22 mouse cellular contexts compared by ENCODE assay signal in the genomic region with DNA sequence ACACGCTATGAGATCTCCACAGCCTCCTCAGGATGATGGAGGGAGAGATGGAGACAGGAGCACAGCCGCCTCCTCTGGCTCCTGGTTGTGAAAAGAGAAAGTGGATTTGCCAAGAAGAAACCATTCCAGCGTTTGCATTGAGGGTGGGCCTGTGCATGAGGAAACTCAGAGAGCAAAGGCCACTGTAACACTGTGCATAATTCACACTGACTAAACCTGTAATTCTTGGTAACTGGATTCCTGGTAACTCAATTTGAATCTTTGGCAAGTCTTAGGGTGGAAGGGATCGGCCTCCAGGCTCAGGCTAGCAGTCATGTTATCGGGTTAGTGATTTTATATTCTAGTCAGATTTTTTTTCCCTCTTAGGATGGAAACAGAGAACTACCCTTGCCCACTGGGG. TPM values are rescaled to one million over a fixed set of nuclear protein-coding genes. Genes with fewer than 3 reads are reported as not detected.
DNase-seq lines count a peak whose midpoint lies in the region; ATAC-seq lines count a peak whose summit lies in the region.
"Had no signal": no experiment of that assay in that cellular context is flagged by ENCODE, and none has a peak within 500 bp of the region (broad histone marks: within the 10 kb centered on the region; RNA-seq: fewer than 3 reads in every experiment).

No protein-coding gene starts in this region.

- no peaks in the 10 kb centered on the region for H3K9me3 ChIP-seq in kidney, embryonic 16.5 days (ENCODE audit: low read length)
- no peaks in the 10 kb centered on the region for H3K9me3 ChIP-seq in intestine, embryonic 16.5 days (ENCODE audit: control insufficient read depth, low read length)
- H3K9me3 ChIP-seq: embryonic facial prominence, embryonic 13.5 days; forebrain, embryonic 13.5 days; heart, embryonic 12.5 days; hindbrain, embryonic 10.5 days; hindbrain, embryonic 15.5 days had no signal

- no peak for ATAC-seq in kidney, embryonic 16.5 days (ENCODE audit: low FRiP score, low TSS enrichment)
- peak; percentile 76 for ATAC-seq in intestine, embryonic 16.5 days
- ATAC-seq: forebrain, embryonic 13.5 days; forebrain, postnatal 0 days had no signal

- no peaks in the 10 kb centered on the region for H3K36me3 ChIP-seq in kidney, embryonic 16.5 days (ENCODE audit: insufficient read depth, low read length)
- H3K36me3 ChIP-seq in intestine, embryonic 16.5 days (ENCODE audit: control insufficient read depth, insufficient read depth, low read length): no peaks in the 10 kb centered on the region
- H3K36me3 ChIP-seq: embryonic facial prominence, embryonic 13.5 days; heart, embryonic 12.5 days; hindbrain, embryonic 10.5 days; hindbrain, embryonic 15.5 days had no signal

- no peak overlapping the region for H3K9ac ChIP-seq in kidney, embryonic 16.5 days (replicated peaks; ENCODE audit: low read length)
- no peak overlapping the region for H3K9ac ChIP-seq in intestine, embryonic 16.5 days (ENCODE audit: low read depth, low read length)
- H3K9ac ChIP-seq: embryonic facial prominence, embryonic 13.5 days; forebrain, embryonic 13.5 days; forebrain, postnatal 0 days; heart, embryonic 12.5 days; hindbrain, embryonic 15.5 days had no signal

- H3K27me3 ChIP-seq in kidney, embryonic 16.5 days (ENCODE audit: insufficient read depth, low read length): no peaks in the 10 kb centered on the region
- H3K27me3 ChIP-seq in intestine, embryonic 16.5 days (replicated peaks; ENCODE audit: control insufficient read depth, insufficient read depth, low read length): no peaks in the 10 kb centered on the region
- H3K27me3 ChIP-seq: embryonic facial prominence, embryonic 13.5 days; forebrain, embryonic 13.5 days; heart, embryonic 12.5 days; hindbrain, embryonic 15.5 days had no signal

- WGBS in kidney, embryonic 16.5 days: 68% methylated on average over 5 of the region's 5 CpGs
- WGBS in intestine, embryonic 16.5 days: 57% methylated on average over 5 of the region's 5 CpGs

- peak; percentile 48 for DNase-seq in kidney, adult 11 months
- DNase-seq in kidney, postnatal 25 days: no peak
- no peak for DNase-seq in kidney, adult 9 months
- peak; percentile 26 for DNase-seq in Muller cell, postnatal 12 days (ENCODE audit: inconsistent ontology term)
- DNase-seq in adrenal gland, adult 2 months: no peak
- DNase-seq in frontal cortex, postnatal 25 days (ENCODE audit: low spot score in 2 of 2): no peak
- DNase-seq: adrenal gland, postnatal 10 days; cerebellum, adult 11-12 months; cerebellum, adult 9-10 months; cerebellum, postnatal 25 days; forebrain, postnatal 0 days; gastrocnemius, adult 2 months; gastrocnemius, postnatal 25 days had no signal

- H3K4me3 ChIP-seq in kidney, embryonic 16.5 days (ENCODE audit: low read length): no peak overlapping the region
- H3K4me3 ChIP-seq in intestine, embryonic 16.5 days (ENCODE audit: low read length): no peak overlapping the region
- H3K4me3 ChIP-seq: embryonic facial prominence, embryonic 13.5 days; forebrain, embryonic 13.5 days; gastrocnemius, adult 2 months; heart, embryonic 12.5 days; hindbrain, embryonic 10.5 days; hindbrain, embryonic 15.5 days had no signal

- H3K27ac ChIP-seq in kidney, embryonic 16.5 days (ENCODE audit: low read length): 0 out of 2 replicates have a peak overlapping the region, but pooled peaks have one; percentile 14
- 0 out of 2 replicates have a peak overlapping the region, but pooled peaks have one; percentile 45 for H3K27ac ChIP-seq in intestine, embryonic 16.5 days (ENCODE audit: low read length)
- H3K27ac ChIP-seq: forebrain, embryonic 13.5 days; gastrocnemius, adult 2 months; hindbrain, embryonic 10.5 days; hindbrain, embryonic 15.5 days had no signal

- H3K4me2 ChIP-seq in kidney, embryonic 16.5 days (replicated peaks; ENCODE audit: low read depth, low read length): no peak overlapping the region
- no peak overlapping the region for H3K4me2 ChIP-seq in intestine, embryonic 16.5 days (ENCODE audit: low read depth, low read length)
- H3K4me2 ChIP-seq: embryonic facial prominence, embryonic 13.5 days; forebrain, embryonic 13.5 days; heart, embryonic 12.5 days; hindbrain, embryonic 15.5 days had no signal

- H3K4me1 ChIP-seq in kidney, embryonic 16.5 days (ENCODE audit: insufficient read depth, low read length): peaks cover 26% of the 10 kb centered on the region
- peaks cover 24% of the 10 kb centered on the region for H3K4me1 ChIP-seq in intestine, embryonic 16.5 days (ENCODE audit: control insufficient read depth, insufficient read depth, low read length)

RNA-seq across cellular contexts. Expression of a gene that starts 17.4 kb away (rescaled TPM):
- polyA plus RNA-seq in kidney, embryonic 16.5 days (2015; fragmentation: Nextera tagmentation; extraction: Ambion mirVana): 73.5 and 76.7 TPM in 2 replicates
- 40.5 and 44.5 TPM in 2 replicates for polyA plus RNA-seq in intestine, embryonic 16.5 days (2015; fragmentation: Nextera tagmentation; extraction: Ambion mirVana)
- 1 to 10 TPM; 1.8 to 3.6 TPM for total RNA-seq in adrenal gland, adult 2 months (2021)
- 1.1 and 1.5 TPM in 2 replicates for polyA plus RNA-seq in adrenal gland, adult 2 months (2012; rRNA removed)
- total RNA-seq: granulocyte monocyte progenitor cell, adult 5-6 weeks; MEL had no signal

Comparison
In these comparisons a context has a peak if more than half of its experiments do, and no peak if none do; other contexts are left out.
1. DNase-seq: peak in kidney, adult 11 months (single experiment) and Muller cell, postnatal 12 days (single experiment); none in kidney, postnatal 25 days (0 of 2), kidney, adult 9 months (single experiment), adrenal gland, adult 2 months (single experiment) and frontal cortex, postnatal 25 days (0 of 2).
2. RNA of a gene that starts 17.4 kb away (polyA plus RNA-seq): 73.5 to 76.7 TPM in kidney, embryonic 16.5 days and 40.5 to 44.5 TPM in intestine, embryonic 16.5 days; 1.1 to 1.5 TPM in adrenal gland, adult 2 months; every median in the first group is over 10 times any median in the second.